Mouse (Mus musculus): ENCODE measurements around the gene Id4.

Id4 gene

GRCm38 (mm10) chr13:48260690-48261278 lies at the start of gene Id4:
Gene Id4 (plus strand): TSS chr13:48261228.
- DNase-seq (ENCODE audit: low spot score in 2 of 2), result peak; percentile 94 to 95

- no peak for DNase-seq (ENCODE audit: low spot score in 2 of 2)
Observed at GRCm38 (mm10) chr13:48227136-48227535, 33.9 kb upstream of the Id4 start.

GRCm38 (mm10) chr13:48227712-48228111 lies 33.3 kb upstream of the Id4 start:
- DNase-seq (ENCODE audit: low spot score in 2 of 2), result peak; percentile 94 to 96

- DNase-seq (ENCODE audit: low spot score in 2 of 2), result no peak
Observed at GRCm38 (mm10) chr13:48228114-48228513, 32.9 kb upstream of the Id4 start.

GRCm38 (mm10) chr13:48230996-48231395 lies 30.0 kb upstream of the Id4 start:
- no peak for DNase-seq (ENCODE audit: low spot score in 2 of 2)

GRCm38 (mm10) chr13:48236436-48236835 lies 24.6 kb upstream of the Id4 start:
- DNase-seq (ENCODE audit: low spot score in 2 of 2), result no peak

- DNase-seq (ENCODE audit: low spot score in 2 of 2), result no peak
Observed at GRCm38 (mm10) chr13:48236865-48237264, 24.2 kb upstream of the Id4 start.

GRCm38 (mm10) chr13:48237516-48237915 lies 23.5 kb upstream of the Id4 start:
- no peak for DNase-seq (ENCODE audit: low spot score in 2 of 2)

- DNase-seq (ENCODE audit: low spot score in 2 of 2), result no peak
Observed at GRCm38 (mm10) chr13:48245235-48246012, 15.6 kb upstream of the Id4 start.

GRCm38 (mm10) chr13:48252559-48252958 lies 8.5 kb upstream of the Id4 start:
- DNase-seq (ENCODE audit: low spot score in 2 of 2), result no peak

GRCm38 (mm10) chr13:48255026-48255425 lies 6.0 kb upstream of the Id4 start:
- DNase-seq (ENCODE audit: low spot score in 2 of 2), result no peak

GRCm38 (mm10) chr13:48261341-48262221 lies 553 bp downstream of the Id4 start:
- DNase-seq (ENCODE audit: low spot score in 2 of 2), result peak; percentile 25 to 40

GRCm38 (mm10) chr13:48262451-48262969 lies 1.5 kb downstream of the Id4 start:
- DNase-seq (ENCODE audit: low spot score in 2 of 2), result peak in 1 of 2 experiments; percentile 2

GRCm38 (mm10) chr13:48265029-48265428 lies 4.0 kb downstream of the Id4 start:
- no peak for DNase-seq (ENCODE audit: low spot score in 2 of 2)

GRCm38 (mm10) chr13:48273451-48274069 lies 12.5 kb downstream of the Id4 start:
- DNase-seq (ENCODE audit: low spot score in 2 of 2), result peak; percentile 16 to 39

GRCm38 (mm10) chr13:48274107-48274506 lies 13.1 kb downstream of the Id4 start:
- no peak for DNase-seq (ENCODE audit: low spot score in 2 of 2)

GRCm38 (mm10) chr13:48276981-48277380 lies 16.0 kb downstream of the Id4 start:
- no peak for DNase-seq (ENCODE audit: low spot score in 2 of 2)

- DNase-seq (ENCODE audit: low spot score in 2 of 2), result no peak
Observed at GRCm38 (mm10) chr13:48284426-48284825, 23.4 kb downstream of the Id4 start.

- no peak for DNase-seq (ENCODE audit: low spot score in 2 of 2)
Observed at GRCm38 (mm10) chr13:48284918-48285693, 24.1 kb downstream of the Id4 start.

GRCm38 (mm10) chr13:48290427-48290826 lies 29.4 kb downstream of the Id4 start:
- no peak for DNase-seq (ENCODE audit: low spot score in 2 of 2)

- DNase-seq (ENCODE audit: low spot score in 2 of 2), result peak; percentile 26 to 36
Observed at GRCm38 (mm10) chr13:48314500-48314899, 53.5 kb downstream of the Id4 start.

Measured in heart, adult 9 months (tissue).